Mouse (Mus musculus) midbrain, embryonic 16.5 days (tissue): ENCODE measurements around the gene Pld3. TPM values are rescaled to one million over a fixed set of nuclear protein-coding genes. Genes with fewer than 3 reads are reported as not detected.

ENCODE experiments used
- ATAC-seq: fragments of 200-750 bp; cut with Nextera tagmentation; 2 replicates; pipeline ENCODE4 v1.8.0; 2017; ENCODE audit warnings: moderate TSS enrichment
- H3K27ac ChIP-seq: fragments of 300-500 bp; sonication (generic); 2 replicates; pipeline ENCODE4 v1.5.1; 2014; ENCODE audit warnings: mild to moderate bottlenecking, low read length, mixed read lengths
- H3K27me3 ChIP-seq: fragments of 300-500 bp; sonication (generic); 2 replicates; pipeline ENCODE4 v1.6.1; 2014; ENCODE audit warnings: low read depth, low read length, mixed read lengths; ENCODE audit not compliant: control insufficient read depth, insufficient read depth
- H3K36me3 ChIP-seq: fragments of 300-500 bp; sonication (generic); 2 replicates; pipeline ENCODE4 v1.6.1; 2014; ENCODE audit warnings: mild to moderate bottlenecking, low read length, moderate library complexity, mixed read lengths; ENCODE audit not compliant: control insufficient read depth, insufficient read depth
- H3K4me1 ChIP-seq: fragments of 300-500 bp; sonication (generic); 2 replicates; pipeline ENCODE4 v1.6.1; 2014; ENCODE audit warnings: mild to moderate bottlenecking, low read length, mixed read lengths; ENCODE audit not compliant: control insufficient read depth, insufficient read depth
- H3K4me2 ChIP-seq: fragments of 300-500 bp; sonication (generic); 2 replicates; pipeline ENCODE4 v1.6.1; 2014; ENCODE audit warnings: mild to moderate bottlenecking, low read length, mixed read lengths
- H3K4me3 ChIP-seq: fragments of 300-500 bp; sonication (generic); 2 replicates; pipeline ENCODE4 v1.5.1; 2014; ENCODE audit warnings: low read depth, mild to moderate bottlenecking, low read length, moderate library complexity, mixed read lengths
- H3K9ac ChIP-seq: fragments of 300-500 bp; sonication (generic); 2 replicates; pipeline ENCODE4 v1.6.1; 2014; ENCODE audit warnings: low read depth, low read length, mixed read lengths
- H3K9me3 ChIP-seq: fragments of 300-500 bp; sonication (generic); replicated peaks from 2 replicates; pipeline ENCODE4 v1.6.1; 2014; ENCODE audit warnings: mild to moderate bottlenecking, low read length, mixed read lengths; ENCODE audit not compliant: control insufficient read depth, poor library complexity, severe bottlenecking
- WGBS: fragments of 180-500 bp; shearing (Covaris S2); extraction: QIAGEN DNeasy Blood & Tissue Kit; methylation state at CpG from one replicate; pipeline ENCODE4 v1.1.7; 2014; 5-methylcytosine and 5-hydroxymethylcytosine counted together
- polyA plus RNA-seq: library from polyadenylated mRNA; unstranded; fragments of >200 nt; fragmentation: Nextera tagmentation; extraction: Ambion mirVana; gene quantifications from 2 replicates; pipeline ENCODE4 v1.2.1, GENCODE M21; 2015

Pld3 gene
- polyA plus RNA-seq, 1 experiment from 2014 or later: 225 TPM

DNA sequence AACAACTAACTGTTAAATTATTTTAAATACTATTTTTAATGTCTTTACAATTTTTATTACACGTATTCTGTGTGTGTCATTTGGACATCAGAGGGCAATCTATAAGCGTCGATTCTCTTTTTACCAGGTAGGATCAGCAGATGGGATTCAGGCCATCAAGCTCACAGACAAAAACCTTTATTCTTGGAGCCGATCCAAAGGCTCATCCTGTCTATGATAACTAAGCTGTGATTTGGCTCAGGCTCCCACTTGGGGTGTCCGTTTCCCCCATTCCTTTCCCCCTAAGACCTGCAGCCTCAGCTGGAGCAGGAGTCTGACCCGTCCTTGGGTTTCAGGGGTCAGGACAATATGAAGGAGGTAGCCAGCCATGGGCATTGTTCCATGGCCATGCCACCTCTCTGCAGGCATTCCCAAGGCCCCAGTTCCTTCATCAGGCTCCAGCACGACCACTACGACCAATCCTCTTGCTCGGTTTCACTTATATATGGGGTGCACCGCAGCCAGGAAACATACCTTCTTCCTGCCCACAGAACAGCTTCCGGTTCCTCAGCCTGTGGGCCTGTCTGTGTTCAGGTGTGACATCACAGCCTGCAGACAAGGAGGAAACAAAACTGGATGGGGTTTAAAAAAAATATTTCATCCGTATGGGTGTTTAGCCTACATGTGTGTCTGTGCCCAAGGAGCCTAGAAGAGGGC lies 8.2 kb downstream of the Pld3 start:
- Histone ChIP-seq H3K9me3 (no peaks in the 10 kb centered on the region), H3K27me3 (no peaks in the 10 kb centered on the region), H3K9ac (no peak overlapping the region), H3K4me1 (peaks cover 16% of the 10 kb centered on the region), H3K27ac (no peak overlapping the region), H3K4me2 (no peak overlapping the region), H3K36me3 (no peaks in the 10 kb centered on the region), H3K4me3 (no peak overlapping the region)
- no peak for ATAC-seq
- 87% methylated on average over 12 of the region's 12 CpGs for WGBS

DNA sequence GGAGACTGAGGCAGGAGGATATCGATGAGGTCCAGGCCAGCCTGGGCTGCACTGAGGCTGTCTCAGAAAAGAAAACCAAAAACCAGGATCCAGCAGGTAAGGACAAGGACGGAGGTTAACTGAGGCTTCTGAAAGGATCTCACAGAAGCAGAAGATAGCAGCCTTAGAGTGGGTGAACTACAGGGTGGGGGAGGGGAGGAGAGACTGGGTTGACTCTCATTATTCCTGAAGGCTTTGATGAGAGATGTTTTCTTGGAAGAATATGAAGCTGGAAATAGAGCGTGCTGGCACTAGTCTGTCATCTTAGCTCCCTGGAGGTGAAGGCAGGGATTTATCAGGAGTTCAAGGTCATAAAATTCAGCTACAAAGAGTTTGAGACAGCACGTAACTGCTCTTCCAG lies 9.2 kb downstream of the Pld3 start:
- 79% methylated on average over 4 of the region's 4 CpGs for WGBS
- ATAC-seq: no peak

DNA sequence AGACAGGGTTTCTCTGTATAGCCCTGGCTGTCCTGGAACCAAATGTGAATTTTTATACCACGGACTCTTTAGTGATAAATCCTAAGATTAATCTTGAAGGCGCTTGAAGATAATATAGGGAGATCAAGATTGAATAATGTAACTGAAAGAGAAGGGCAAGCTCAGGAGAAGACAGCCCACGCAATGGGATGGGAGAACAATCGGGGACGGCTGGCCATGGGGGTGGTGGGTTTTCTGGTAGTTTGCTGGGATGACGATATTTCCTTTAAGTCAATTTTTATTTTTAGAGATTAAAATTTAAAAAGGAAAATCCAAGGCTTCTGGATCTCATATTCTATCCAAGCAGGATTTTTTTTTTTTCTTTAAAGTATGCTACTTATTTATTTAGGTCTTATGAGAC lies 10.0 kb downstream of the Pld3 start:
- Histone ChIP-seq H3K27ac (peak overlapping the region; percentile 59; the same call in 1 of the 2 replicates), H3K9me3 (no peaks in the 10 kb centered on the region), H3K4me1 (peaks cover 16% of the 10 kb centered on the region), H3K9ac (peak overlapping the region; percentile 86), H3K4me2 (peak overlapping the region; percentile 82), H3K36me3 (peaks cover 2% of the 10 kb centered on the region), H3K27me3 (no peaks in the 10 kb centered on the region), H3K4me3 (peak overlapping the region; percentile 70)
- WGBS: 51% methylated on average over 6 of the region's 6 CpGs
- 0 out of 2 replicates have a peak, but pooled peaks have one; percentile 22 for ATAC-seq

More for the DNA sequence above, 9.2 kb downstream of the Pld3 start:
- no peaks in the 10 kb centered on the region; the same call in 1 of the 2 replicates for H3K36me3 ChIP-seq
- no peak overlapping the region for H3K4me3 ChIP-seq
- H3K27ac ChIP-seq: no peak overlapping the region
- peaks cover 16% of the 10 kb centered on the region for H3K4me1 ChIP-seq
- H3K9me3 ChIP-seq: no peaks in the 10 kb centered on the region
- no peak overlapping the region for H3K4me2 ChIP-seq
- H3K27me3 ChIP-seq: no peaks in the 10 kb centered on the region
- no peak overlapping the region for H3K9ac ChIP-seq

DNA sequence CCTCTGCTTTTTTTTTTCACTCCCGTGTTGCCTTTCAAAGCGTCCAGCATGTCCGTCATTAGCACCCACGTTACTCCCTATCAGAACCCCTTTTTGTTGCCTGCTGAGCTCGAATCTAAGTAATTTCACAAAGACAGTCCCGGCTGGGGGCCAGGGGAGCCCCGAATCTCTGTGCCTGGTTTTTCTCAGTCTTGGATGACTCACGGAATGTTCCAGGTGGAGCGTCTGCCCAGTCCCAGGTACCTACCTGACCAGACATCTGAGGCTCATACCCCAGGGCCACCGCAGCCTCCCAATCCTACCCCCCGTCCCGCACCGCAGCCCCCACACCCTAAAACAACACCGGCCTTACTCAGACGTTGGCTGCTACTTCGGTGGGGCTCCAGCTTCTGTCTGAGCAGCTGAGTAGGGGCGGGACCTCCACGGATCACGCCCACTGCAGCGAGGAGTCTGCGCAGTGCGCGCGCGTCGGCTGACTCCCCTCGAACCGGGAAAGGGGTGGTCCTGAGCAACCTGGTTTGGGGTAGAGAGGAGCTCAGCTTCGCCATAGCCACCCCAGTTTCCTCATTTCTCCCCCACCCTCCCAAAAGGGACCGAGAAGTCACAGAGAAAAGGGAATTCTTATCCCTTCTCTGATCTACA lies 10.5 kb downstream of the Pld3 start:
- Histone ChIP-seq H3K36me3 (peaks cover 6% of the 10 kb centered on the region), H3K27me3 (no peaks in the 10 kb centered on the region), H3K9ac (peak overlapping the region; percentile 86), H3K27ac (peak overlapping the region; percentile 59), H3K4me2 (peak overlapping the region; percentile 82), H3K4me3 (peak overlapping the region; percentile 70), H3K4me1 (peaks cover 16% of the 10 kb centered on the region), H3K9me3 (no peaks in the 10 kb centered on the region)
- WGBS: 3% methylated on average over 30 of the region's 30 CpGs
- ATAC-seq: peak; percentile 95

DNA sequence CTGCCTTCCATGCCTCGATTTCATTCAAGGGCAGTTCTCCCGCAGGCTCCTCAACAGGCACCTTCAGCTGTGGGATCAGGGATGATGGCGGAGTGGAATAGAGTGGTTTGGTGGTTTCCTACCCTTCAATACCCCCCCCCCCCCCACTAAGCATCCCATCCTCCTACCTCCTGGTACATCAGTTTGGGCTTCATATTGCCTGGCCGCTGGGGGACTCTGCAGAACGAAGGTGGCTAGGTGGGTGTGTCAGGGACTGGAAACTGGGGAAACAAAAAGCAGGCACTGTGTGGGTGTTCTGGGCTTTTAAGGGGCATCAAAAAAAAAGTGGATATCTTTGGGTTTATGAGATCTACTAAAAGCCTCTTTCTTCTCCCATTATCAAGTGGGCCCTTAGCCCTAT lies 11.1 kb downstream of the Pld3 start:
- H3K36me3 ChIP-seq: peaks cover 8% of the 10 kb centered on the region

DNA sequence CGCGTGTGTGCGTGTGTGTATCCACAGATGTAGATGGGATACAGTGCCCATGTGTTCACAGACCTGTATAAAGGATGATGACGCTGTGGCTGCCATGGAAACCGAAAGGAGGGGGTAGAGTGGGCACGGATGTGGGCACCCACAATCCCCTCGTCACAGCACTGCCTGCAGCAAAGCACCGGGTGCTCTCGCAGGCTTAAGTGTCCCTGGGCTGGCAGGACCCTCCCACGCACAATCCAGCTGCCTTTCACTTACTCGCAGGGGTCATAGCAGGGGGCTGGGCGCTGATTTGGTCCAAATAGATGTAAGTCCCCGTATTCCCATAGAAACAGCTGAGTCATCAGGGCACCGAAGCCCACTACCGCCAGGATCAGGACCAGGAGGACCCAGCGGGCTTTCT lies 11.6 kb downstream of the Pld3 start:
- Histone ChIP-seq H3K36me3 (peaks cover 13% of the 10 kb centered on the region), H3K27ac (0 out of 2 replicates have a peak overlapping the region, but pooled peaks have one; percentile 13), H3K4me2 (peak overlapping the region; percentile 82), H3K27me3 (no peaks in the 10 kb centered on the region), H3K9ac (peak overlapping the region; percentile 86), H3K9me3 (no peaks in the 10 kb centered on the region), H3K4me3 (peak overlapping the region; percentile 70), H3K4me1 (peaks cover 16% of the 10 kb centered on the region)
- WGBS: 59% methylated on average over 16 of the region's 16 CpGs
- peak; percentile 44 for ATAC-seq

More for the DNA sequence above, 11.1 kb downstream of the Pld3 start:
- peak overlapping the region; percentile 86 for H3K9ac ChIP-seq
- no peak overlapping the region for H3K27ac ChIP-seq
- 58% methylated on average over 5 of the region's 5 CpGs for whole genome bisulfite sequencing
- H3K4me2 ChIP-seq: peak overlapping the region; percentile 82
- peaks cover 16% of the 10 kb centered on the region for H3K4me1 ChIP-seq
- peak overlapping the region; percentile 70 for H3K4me3 ChIP-seq
- no peak; the same call in 1 of the 2 replicates for ATAC-seq
- no peaks in the 10 kb centered on the region for H3K9me3 ChIP-seq
- no peaks in the 10 kb centered on the region for H3K27me3 ChIP-seq

DNA sequence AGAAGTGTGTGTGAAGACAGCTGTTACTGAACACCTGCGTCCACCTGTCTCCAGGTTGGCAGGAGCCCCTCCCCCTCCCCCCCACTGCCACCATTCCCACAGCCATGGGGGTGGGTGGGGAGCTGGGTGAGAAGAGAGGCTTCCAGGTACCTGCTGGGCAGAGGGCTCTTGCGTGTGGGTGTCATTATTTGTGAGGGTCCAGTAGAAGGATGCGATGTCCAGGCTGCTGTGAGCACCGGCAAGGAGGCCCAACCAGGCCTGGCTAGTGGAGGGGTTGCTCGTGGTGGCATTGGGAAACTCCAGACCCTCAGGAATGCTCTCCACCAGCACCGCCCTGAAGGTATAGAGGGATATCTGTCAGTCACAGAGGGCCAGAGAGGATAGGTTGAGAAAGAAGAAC lies 12.1 kb downstream of the Pld3 start:
- H3K4me1 ChIP-seq: peaks cover 16% of the 10 kb centered on the region
- WGBS: 88% methylated on average over 6 of the region's 6 CpGs
- H3K9me3 ChIP-seq: no peaks in the 10 kb centered on the region
- no peak overlapping the region for H3K27ac ChIP-seq
- H3K9ac ChIP-seq: 0 out of 2 replicates have a peak overlapping the region, but pooled peaks have one; percentile 26
- H3K27me3 ChIP-seq: no peaks in the 10 kb centered on the region
- no peak for ATAC-seq
- peaks cover 18% of the 10 kb centered on the region for H3K36me3 ChIP-seq
- peak overlapping the region; percentile 82 for H3K4me2 ChIP-seq
- no peak overlapping the region for H3K4me3 ChIP-seq

DNA sequence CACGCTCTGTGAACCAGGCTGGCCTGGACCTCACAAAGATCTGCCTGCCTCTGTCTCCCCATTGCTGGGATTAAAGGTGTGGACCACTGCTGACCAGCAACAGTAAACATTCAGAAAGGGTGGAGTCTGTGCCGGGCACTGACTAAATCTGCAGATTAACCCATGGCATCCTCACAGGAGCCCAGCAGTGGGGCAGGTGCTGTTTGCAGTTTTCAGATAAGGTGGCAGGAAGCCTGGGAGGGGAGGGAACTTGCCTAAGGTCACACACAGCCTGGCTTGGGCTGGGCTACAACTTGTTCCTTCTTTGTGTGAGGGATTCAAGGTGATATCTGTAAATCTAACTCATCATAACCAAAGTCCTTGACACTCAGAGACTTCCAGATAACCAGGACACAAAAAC lies 12.5 kb downstream of the Pld3 start:
- ATAC-seq: no peak
- Histone ChIP-seq H3K27me3 (no peaks in the 10 kb centered on the region), H3K36me3 (peaks cover 21% of the 10 kb centered on the region), H3K4me2 (no peak overlapping the region), H3K4me3 (no peak overlapping the region), H3K9ac (0 out of 2 replicates have a peak overlapping the region, but pooled peaks have one; percentile 26), H3K4me1 (peaks cover 16% of the 10 kb centered on the region), H3K27ac (no peak overlapping the region), H3K9me3 (no peaks in the 10 kb centered on the region)
- 82% methylated on average over 2 of the region's 2 CpGs for WGBS

DNA sequence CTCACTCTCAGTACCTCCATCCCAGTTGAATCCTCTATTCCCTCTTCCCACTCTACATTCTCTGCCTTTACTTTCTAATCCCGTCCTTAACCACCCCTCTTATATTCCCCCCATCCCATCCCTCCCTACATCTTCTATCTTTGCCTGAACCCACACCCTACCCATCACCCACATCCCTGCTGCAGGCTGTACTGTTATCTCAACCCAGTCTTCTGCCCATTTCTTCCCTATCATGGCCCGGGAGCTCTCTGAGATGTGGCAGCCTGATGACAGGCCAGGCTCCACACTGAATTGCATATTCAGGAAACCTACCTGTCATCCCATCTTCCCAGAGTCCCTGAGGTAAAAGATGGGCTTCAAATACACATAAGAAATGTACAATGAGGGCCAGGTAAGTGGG lies 14.2 kb downstream of the Pld3 start:
- peaks cover 31% of the 10 kb centered on the region for H3K36me3 ChIP-seq
- H3K4me1 ChIP-seq: peaks cover 16% of the 10 kb centered on the region
- 83% methylated on average over 2 of the region's 2 CpGs for WGBS
- H3K4me3 ChIP-seq: no peak overlapping the region
- H3K9ac ChIP-seq: no peak overlapping the region
- H3K27ac ChIP-seq: no peak overlapping the region
- no peak for ATAC-seq
- no peaks in the 10 kb centered on the region for H3K9me3 ChIP-seq
- H3K4me2 ChIP-seq: no peak overlapping the region
- H3K27me3 ChIP-seq: no peaks in the 10 kb centered on the region
